Mouse (Mus musculus) spleen, adult 12 weeks (tissue): Measurements from ENCODE around the gene Xpc.

ENCODE experiments used
- DNase-seq: peaks from one replicate; pipeline ENCODE4 v3.0.0; 2022; ENCODE audit warnings: low spot score

Gene Xpc

DNA sequence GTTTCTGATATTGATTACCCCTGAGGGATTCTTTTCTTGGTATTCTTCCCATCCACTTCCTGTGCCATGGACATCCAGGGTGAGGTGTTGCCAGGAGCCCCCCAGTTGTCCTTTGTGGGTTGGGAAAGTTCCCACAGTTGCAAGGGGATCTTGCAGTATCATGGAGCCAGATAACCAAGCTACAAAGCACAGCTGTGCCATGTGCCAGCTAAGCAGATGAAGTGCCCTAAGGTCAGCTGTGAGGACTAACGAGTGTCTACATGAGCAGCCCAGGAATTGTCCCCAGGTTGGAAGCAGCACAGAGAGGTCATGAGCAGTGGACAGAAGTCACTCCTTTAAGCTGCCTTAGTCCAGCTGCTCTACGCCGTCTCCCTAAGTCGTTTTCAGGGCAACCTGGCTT lies 9.9 kb upstream of the Xpc start:
- no peak for DNase-seq

DNA sequence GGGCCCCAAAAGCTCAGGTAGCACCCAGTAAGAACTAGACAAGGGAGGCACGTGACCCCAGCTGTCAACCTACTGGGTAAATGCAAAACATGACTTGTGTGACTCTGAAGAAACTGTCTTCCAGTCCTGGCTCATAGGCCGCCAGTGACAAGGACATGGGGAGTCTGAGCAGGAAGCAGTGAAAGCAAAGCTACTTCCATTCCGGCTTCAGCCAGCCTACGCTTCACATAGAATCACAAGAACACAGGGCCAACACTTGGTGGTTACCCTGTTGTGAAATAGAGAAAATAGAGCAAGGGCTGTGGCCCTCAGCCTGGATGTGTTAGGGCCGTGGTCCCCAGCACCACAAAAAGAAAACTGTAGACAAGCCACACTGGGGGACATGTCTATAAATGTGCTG lies 7.1 kb upstream of the Xpc start:
- DNase-seq: no peak

DNA sequence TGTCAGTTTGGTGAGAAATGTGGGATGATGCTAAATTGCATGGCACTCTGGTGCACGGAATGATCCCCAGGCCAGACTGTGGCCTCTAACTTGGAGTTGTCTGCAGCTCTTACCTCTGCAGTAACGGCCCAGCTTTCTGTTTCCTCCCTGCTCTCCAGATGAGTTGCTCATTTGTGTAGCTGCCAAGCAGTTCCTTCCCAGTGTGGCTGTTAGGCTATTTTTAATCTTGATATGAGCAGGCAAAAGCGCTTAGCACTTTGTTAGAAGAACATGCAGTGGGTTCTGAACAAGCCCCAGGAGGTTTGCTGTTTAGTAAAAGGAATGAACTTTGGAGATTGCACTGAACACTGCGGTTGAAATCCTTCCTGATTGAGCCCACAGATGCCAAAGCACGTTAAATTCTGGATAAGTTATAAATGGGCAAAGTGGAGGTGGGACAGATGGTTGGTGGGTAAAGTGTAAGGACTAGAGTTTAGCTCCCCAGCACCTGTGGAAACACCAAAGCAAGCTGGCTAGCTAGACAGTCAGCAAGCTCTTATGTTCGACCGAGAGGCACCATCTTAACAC lies 2.8 kb upstream of the Xpc start:
- no peak for DNase-seq

DNA sequence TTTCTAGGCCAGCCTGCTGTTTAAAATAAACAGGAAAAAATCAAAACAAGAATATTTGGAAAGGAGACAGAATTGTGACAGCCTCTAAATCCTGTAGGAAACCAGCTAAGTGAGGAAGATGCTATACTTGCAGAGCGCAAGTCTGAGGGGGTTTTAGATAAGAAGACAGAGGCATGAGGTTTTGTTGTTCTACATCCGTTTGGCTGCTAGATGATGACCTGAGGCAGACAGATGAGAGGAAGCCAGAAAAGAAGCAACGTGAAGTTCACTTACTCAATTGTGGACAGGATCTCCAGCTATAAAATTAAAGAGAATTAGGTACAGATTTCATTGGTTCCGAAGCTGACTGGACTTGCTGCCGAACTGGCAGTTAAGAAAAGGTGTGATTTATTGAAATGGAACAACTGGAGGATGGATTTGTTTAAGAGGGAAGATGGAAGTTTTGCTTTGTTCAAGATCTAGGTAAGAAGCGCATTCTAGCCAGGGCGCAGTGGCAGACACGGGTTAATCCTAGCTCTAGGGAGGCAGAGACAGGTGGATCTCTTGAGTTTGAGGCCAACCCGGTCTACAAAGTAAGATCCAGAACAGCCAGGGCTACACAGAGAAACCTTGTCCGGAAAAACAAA lies 838 bp downstream of the Xpc start:
- no peak for DNase-seq

DNA sequence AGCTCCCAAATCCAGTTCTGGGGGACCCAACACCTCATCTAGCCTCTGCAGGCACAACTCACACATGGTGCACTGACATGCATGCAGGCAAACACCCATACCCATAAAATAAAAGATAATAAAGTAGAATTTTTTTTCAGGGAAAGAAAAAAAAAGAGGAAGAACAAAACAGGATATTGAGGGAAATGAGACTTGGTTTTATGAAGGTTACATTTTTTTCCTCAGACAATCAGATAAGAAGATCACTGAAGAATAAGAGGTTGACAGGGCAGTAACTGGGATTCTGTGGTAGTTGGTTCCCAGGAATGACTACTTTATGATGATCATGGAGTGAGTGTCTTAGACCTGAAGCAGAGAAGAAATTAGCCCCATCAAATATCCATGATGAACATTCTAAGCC lies 1.6 kb downstream of the Xpc start:
- DNase-seq: no peak

DNA sequence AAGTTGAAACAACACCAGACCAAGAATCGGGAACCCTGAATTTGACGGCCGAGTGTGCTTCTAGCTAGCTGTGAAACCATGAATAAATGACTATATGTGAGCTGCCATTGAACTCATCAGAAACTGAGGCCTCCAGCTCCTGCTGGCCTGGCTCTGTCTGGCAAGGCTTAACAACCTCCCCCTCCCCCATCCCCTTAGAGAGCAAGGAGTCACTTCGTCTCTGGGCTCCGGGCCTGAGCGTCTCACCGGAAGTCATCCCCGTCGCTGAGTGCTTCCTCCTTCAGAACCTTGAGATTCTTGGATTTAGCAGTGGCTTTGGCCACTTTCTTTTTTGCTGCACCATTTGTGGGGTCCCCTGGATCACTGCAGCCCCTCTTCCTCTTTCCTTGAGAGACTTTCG lies 5.5 kb downstream of the Xpc start:
- DNase-seq: no peak

DNA sequence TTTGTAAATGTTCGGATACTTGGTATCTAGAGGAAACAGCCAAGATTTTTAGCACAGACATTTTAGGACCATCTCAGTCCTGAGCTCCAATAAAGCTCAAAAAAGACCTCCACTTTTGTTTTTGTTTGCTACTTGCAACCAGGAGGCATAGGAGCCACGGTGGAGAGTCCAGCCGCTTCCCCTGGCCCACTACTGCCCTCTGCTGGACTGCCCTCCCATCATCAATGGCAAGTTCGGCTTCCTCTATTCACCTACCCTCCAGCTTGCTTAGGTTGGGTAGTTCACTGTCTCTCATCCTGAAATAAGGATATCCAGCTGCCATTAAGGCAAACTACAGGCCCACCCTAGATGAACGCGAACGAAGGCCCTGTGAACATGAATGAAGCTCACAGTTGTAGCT lies 6.4 kb downstream of the Xpc start:
- peak; percentile 32 for DNase-seq

DNA sequence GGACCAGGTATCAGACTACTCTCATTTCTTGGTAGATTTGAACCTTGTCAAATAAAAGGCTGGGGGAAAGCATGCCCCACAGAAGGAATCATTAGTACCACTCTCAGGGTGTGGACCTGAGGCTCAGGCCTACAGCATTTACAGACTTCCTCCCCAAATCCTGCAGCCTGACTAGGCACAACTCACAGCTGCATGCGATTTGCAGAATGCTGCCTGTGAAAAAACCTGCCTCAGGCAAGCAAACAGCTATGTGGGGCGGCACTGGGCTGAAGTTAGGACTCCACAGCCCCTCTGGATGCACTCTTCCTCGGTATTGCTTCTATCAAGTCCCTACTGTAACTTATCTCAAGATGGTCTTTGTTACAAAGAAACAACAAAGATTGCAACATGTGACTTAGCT lies 7.6 kb downstream of the Xpc start:
- no peak for DNase-seq

DNA sequence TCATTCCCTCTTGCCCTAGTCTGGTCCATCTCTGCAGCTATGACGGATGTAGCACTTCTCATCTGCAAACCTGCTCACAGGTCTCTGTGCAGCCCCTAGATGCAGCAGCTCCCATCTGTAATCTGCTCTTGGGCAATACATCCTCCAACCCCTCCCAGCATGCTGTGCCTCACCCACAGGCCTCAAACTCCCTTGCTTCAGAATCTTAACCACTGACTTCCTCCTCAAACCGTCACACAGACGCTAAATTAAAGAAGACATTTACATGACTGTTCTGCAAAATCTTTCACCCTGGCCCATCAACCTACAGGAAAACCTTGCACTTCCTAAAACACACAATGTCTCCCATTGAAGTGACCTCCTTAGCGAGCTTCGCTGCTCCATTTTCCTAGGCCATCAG lies 9.7 kb downstream of the Xpc start:
- DNase-seq: no peak

GRCm38 (mm10) chr6:91503302-91503701 lies 12.4 kb downstream of the Xpc start:
- no peak for DNase-seq

DNA sequence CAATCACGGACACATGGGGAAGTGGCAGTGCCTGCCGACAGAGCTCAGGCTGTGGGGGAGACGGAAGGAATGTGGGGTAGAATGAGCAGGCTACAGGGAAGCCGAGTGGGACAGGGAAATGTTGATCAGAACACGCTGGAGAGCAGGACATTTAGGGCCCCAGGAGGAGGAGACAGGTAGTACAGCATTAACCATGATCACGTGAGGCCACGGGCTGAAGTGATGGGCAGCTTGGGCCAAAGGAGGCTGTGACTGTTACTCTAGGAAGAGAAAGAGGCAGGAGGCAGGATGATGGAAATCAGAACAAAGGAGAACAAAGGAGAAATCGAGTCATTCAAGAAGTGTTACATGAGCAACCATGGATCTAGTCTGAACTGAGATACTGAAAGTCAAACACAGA lies 21.2 kb downstream of the Xpc start:
- DNase-seq: no peak

DNA sequence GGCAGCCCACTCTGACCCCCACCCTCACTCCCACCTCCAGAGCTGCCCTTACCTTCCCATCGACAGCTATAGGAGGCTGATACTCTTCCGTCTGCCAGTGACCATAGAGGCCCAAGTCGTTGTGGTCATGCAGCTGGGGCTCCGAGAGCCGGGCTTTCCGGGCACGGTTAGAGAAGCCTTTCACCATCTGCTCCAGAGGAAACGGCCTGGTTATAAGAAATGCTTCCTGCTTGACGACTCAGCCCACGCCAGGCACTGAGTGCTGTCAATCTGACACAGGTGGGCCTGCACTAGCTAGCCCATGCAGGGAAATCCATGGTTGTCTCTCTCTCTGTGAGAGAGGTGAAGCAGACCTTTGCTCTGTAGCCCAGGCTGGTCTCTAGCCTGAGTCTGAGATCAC lies 22.6 kb downstream of the Xpc start:
- no peak for DNase-seq

- no peak for DNase-seq
Observed at GRCm38 (mm10) chr6:91491004-91491403, 24.7 kb downstream of the Xpc start.

GRCm38 (mm10) chr6:91489872-91490271 lies 25.8 kb downstream of the Xpc start:
- DNase-seq: no peak

GRCm38 (mm10) chr6:91488496-91489212 lies 27.0 kb downstream of the Xpc start:
- DNase-seq: no peak

- DNase-seq: no peak
Observed at GRCm38 (mm10) chr6:91486736-91487453, 28.8 kb downstream of the Xpc start.

GRCm38 (mm10) chr6:91483371-91483770 lies 32.3 kb downstream of the Xpc start:
- DNase-seq: no peak

GRCm38 (mm10) chr6:91476541-91476940 lies 39.1 kb downstream of the Xpc start:
- no peak for DNase-seq

GRCm38 (mm10) chr6:91474441-91475190 lies 41.1 kb downstream of the Xpc start:
- no peak for DNase-seq

- DNase-seq: no peak
Observed at GRCm38 (mm10) chr6:91473805-91474440, 41.8 kb downstream of the Xpc start.

- DNase-seq: peak; percentile 97
Observed at GRCm38 (mm10) chr6:91472868-91473804, 42.6 kb downstream of the Xpc start, which contains the start of the genes Chchd4 and Tmem43. TSS of gene Chchd4 (minus strand) at chr6:91473546. TSS of gene Tmem43 (plus strand) at chr6:91473703.
